Mouse (Mus musculus): ENCODE measurements around the gene Rnf145. TPM values are rescaled to one million over a fixed set of nuclear protein-coding genes. Genes with fewer than 3 reads are reported as not detected.

Rnf145 gene
- polyA plus RNA-seq, 1 experiment from 2014 or later: 71.3 TPM

- peaks cover 61% of the 10 kb centered on the region for H3K36me3 ChIP-seq (ENCODE audit: control insufficient read depth, insufficient read depth, low read length)
- 0 out of 2 replicates have a peak, but pooled peaks cover 2% of the 10 kb centered on the region for H3K4me1 ChIP-seq (replicated peaks; ENCODE audit: control insufficient read depth, insufficient read depth, low read length)
- no peak overlapping the region for H3K4me2 ChIP-seq (ENCODE audit: low read length)
- 94% methylated on average over 7 of the region's 7 CpGs for WGBS
- DNase-seq (ENCODE audit: low spot score) (no peak), ATAC-seq (replicated peaks; ENCODE audit: low FRiP score, low TSS enrichment, low read depth) (no peak)
- H3K27ac ChIP-seq (ENCODE audit: low read depth): no peak overlapping the region
- H3K9ac ChIP-seq (ENCODE audit: low read length): no peak overlapping the region
- no peak overlapping the region for H3K4me3 ChIP-seq (ENCODE audit: low read depth, low read length)
- no peaks in the 10 kb centered on the region for H3K27me3 ChIP-seq (replicated peaks; ENCODE audit: control insufficient read depth, insufficient read depth, low read length)
- no peaks in the 10 kb centered on the region for H3K9me3 ChIP-seq (ENCODE audit: control insufficient read depth, low read length)
Observed at GRCm38 (mm10) chr11:44537403-44537802, 18.6 kb downstream of the Rnf145 start.

- ATAC-seq (replicated peaks; ENCODE audit: low FRiP score, low TSS enrichment, low read depth) (no peak), DNase-seq (ENCODE audit: low spot score) (no peak)
- Histone ChIP-seq H3K4me1 (replicated peaks; ENCODE audit: control insufficient read depth, insufficient read depth, low read length) (0 out of 2 replicates have a peak, but pooled peaks cover 2% of the 10 kb centered on the region), H3K36me3 (ENCODE audit: control insufficient read depth, insufficient read depth, low read length) (peaks cover 61% of the 10 kb centered on the region), H3K9me3 (ENCODE audit: control insufficient read depth, low read length) (no peaks in the 10 kb centered on the region), H3K9ac (ENCODE audit: low read length) (no peak overlapping the region), H3K27me3 (replicated peaks; ENCODE audit: control insufficient read depth, insufficient read depth, low read length) (no peaks in the 10 kb centered on the region), H3K4me3 (ENCODE audit: low read depth, low read length) (no peak overlapping the region), H3K27ac (ENCODE audit: low read depth) (no peak overlapping the region), H3K4me2 (ENCODE audit: low read length) (no peak overlapping the region)
- WGBS: 86% methylated on average over 3 of the region's 3 CpGs
Observed at GRCm38 (mm10) chr11:44538101-44538500, 19.3 kb downstream of the Rnf145 start.

GRCm38 (mm10) chr11:44538501-44539290 lies 19.9 kb downstream of the Rnf145 start:
- Histone ChIP-seq H3K4me3 (ENCODE audit: low read depth, low read length) (no peak overlapping the region), H3K36me3 (ENCODE audit: control insufficient read depth, insufficient read depth, low read length) (peaks cover 58% of the 10 kb centered on the region), H3K27ac (ENCODE audit: low read depth) (no peak overlapping the region), H3K9me3 (ENCODE audit: control insufficient read depth, low read length) (no peaks in the 10 kb centered on the region), H3K9ac (ENCODE audit: low read length) (no peak overlapping the region), H3K27me3 (replicated peaks; ENCODE audit: control insufficient read depth, insufficient read depth, low read length) (no peaks in the 10 kb centered on the region), H3K4me2 (ENCODE audit: low read length) (no peak overlapping the region), H3K4me1 (replicated peaks; ENCODE audit: control insufficient read depth, insufficient read depth, low read length) (0 out of 2 replicates have a peak, but pooled peaks cover 2% of the 10 kb centered on the region)
- ATAC-seq (replicated peaks; ENCODE audit: low FRiP score, low TSS enrichment, low read depth) (no peak), DNase-seq (ENCODE audit: low spot score) (no peak)
- WGBS: 80% methylated on average over 10 of the region's 10 CpGs

GRCm38 (mm10) chr11:44539291-44539930 lies 20.6 kb downstream of the Rnf145 start:
- 78% methylated on average over 10 of the region's 10 CpGs for WGBS
- H3K4me2 ChIP-seq (ENCODE audit: low read length): no peak overlapping the region
- H3K27ac ChIP-seq (ENCODE audit: low read depth): no peak overlapping the region
- no peaks in the 10 kb centered on the region for H3K9me3 ChIP-seq (ENCODE audit: control insufficient read depth, low read length)
- ATAC-seq (replicated peaks; ENCODE audit: low FRiP score, low TSS enrichment, low read depth) (no peak), DNase-seq (ENCODE audit: low spot score) (no peak)
- no peak overlapping the region for H3K9ac ChIP-seq (ENCODE audit: low read length)
- no peaks in the 10 kb centered on the region for H3K27me3 ChIP-seq (replicated peaks; ENCODE audit: control insufficient read depth, insufficient read depth, low read length)
- H3K36me3 ChIP-seq (ENCODE audit: control insufficient read depth, insufficient read depth, low read length): peaks cover 55% of the 10 kb centered on the region
- no peak overlapping the region for H3K4me3 ChIP-seq (ENCODE audit: low read depth, low read length)
- 0 out of 2 replicates have a peak, but pooled peaks cover 2% of the 10 kb centered on the region for H3K4me1 ChIP-seq (replicated peaks; ENCODE audit: control insufficient read depth, insufficient read depth, low read length)

- Histone ChIP-seq H3K9ac (ENCODE audit: low read length) (no peak overlapping the region), H3K9me3 (ENCODE audit: control insufficient read depth, low read length) (no peaks in the 10 kb centered on the region), H3K4me1 (replicated peaks; ENCODE audit: control insufficient read depth, insufficient read depth, low read length) (0 out of 2 replicates have a peak, but pooled peaks cover 2% of the 10 kb centered on the region), H3K4me2 (ENCODE audit: low read length) (no peak overlapping the region), H3K27me3 (replicated peaks; ENCODE audit: control insufficient read depth, insufficient read depth, low read length) (no peaks in the 10 kb centered on the region), H3K27ac (ENCODE audit: low read depth) (no peak overlapping the region), H3K36me3 (ENCODE audit: control insufficient read depth, insufficient read depth, low read length) (peaks cover 57% of the 10 kb centered on the region), H3K4me3 (ENCODE audit: low read depth, low read length) (no peak overlapping the region)
- no peak for DNase-seq (ENCODE audit: low spot score)
- ATAC-seq (replicated peaks; ENCODE audit: low FRiP score, low TSS enrichment, low read depth): no peak
- WGBS: 79% methylated on average over 9 of the region's 9 CpGs
Observed at GRCm38 (mm10) chr11:44540243-44540642, 21.5 kb downstream of the Rnf145 start.

- Histone ChIP-seq H3K4me3 (ENCODE audit: low read depth, low read length) (no peak overlapping the region), H3K36me3 (ENCODE audit: control insufficient read depth, insufficient read depth, low read length) (peaks cover 59% of the 10 kb centered on the region), H3K27ac (ENCODE audit: low read depth) (no peak overlapping the region), H3K4me1 (replicated peaks; ENCODE audit: control insufficient read depth, insufficient read depth, low read length) (0 out of 2 replicates have a peak, but pooled peaks cover 2% of the 10 kb centered on the region), H3K9ac (ENCODE audit: low read length) (no peak overlapping the region), H3K27me3 (replicated peaks; ENCODE audit: control insufficient read depth, insufficient read depth, low read length) (no peaks in the 10 kb centered on the region), H3K4me2 (ENCODE audit: low read length) (no peak overlapping the region), H3K9me3 (ENCODE audit: control insufficient read depth, low read length) (no peaks in the 10 kb centered on the region)
- 92% methylated on average over 5 of the region's 5 CpGs for WGBS
- ATAC-seq (replicated peaks; ENCODE audit: low FRiP score, low TSS enrichment, low read depth) (no peak), DNase-seq (ENCODE audit: low spot score) (no peak)
Observed at GRCm38 (mm10) chr11:44541280-44541679, 22.5 kb downstream of the Rnf145 start.

- ATAC-seq (replicated peaks; ENCODE audit: low FRiP score, low TSS enrichment, low read depth) (no peak), DNase-seq (ENCODE audit: low spot score) (no peak)
- Histone ChIP-seq H3K9me3 (ENCODE audit: control insufficient read depth, low read length) (no peaks in the 10 kb centered on the region), H3K4me2 (ENCODE audit: low read length) (no peak overlapping the region), H3K27ac (ENCODE audit: low read depth) (no peak overlapping the region), H3K4me3 (ENCODE audit: low read depth, low read length) (no peak overlapping the region), H3K27me3 (replicated peaks; ENCODE audit: control insufficient read depth, insufficient read depth, low read length) (no peaks in the 10 kb centered on the region), H3K9ac (ENCODE audit: low read length) (no peak overlapping the region), H3K36me3 (ENCODE audit: control insufficient read depth, insufficient read depth, low read length) (peaks cover 63% of the 10 kb centered on the region), H3K4me1 (replicated peaks; ENCODE audit: control insufficient read depth, insufficient read depth, low read length) (0 out of 2 replicates have a peak, but pooled peaks cover 2% of the 10 kb centered on the region)
- WGBS: 82% methylated on average over 4 of the region's 4 CpGs
Observed at GRCm38 (mm10) chr11:44541813-44542212, 23.0 kb downstream of the Rnf145 start.

- peaks cover 61% of the 10 kb centered on the region for H3K36me3 ChIP-seq (ENCODE audit: control insufficient read depth, insufficient read depth, low read length)
- 70% methylated on average over 5 of the region's 5 CpGs for WGBS
- no peaks in the 10 kb centered on the region for H3K9me3 ChIP-seq (ENCODE audit: control insufficient read depth, low read length)
- no peak overlapping the region for H3K4me3 ChIP-seq (ENCODE audit: low read depth, low read length)
- H3K27me3 ChIP-seq (replicated peaks; ENCODE audit: control insufficient read depth, insufficient read depth, low read length): no peaks in the 10 kb centered on the region
- 0 out of 2 replicates have a peak, but pooled peaks cover 2% of the 10 kb centered on the region for H3K4me1 ChIP-seq (replicated peaks; ENCODE audit: control insufficient read depth, insufficient read depth, low read length)
- no peak overlapping the region for H3K9ac ChIP-seq (ENCODE audit: low read length)
- no peak for ATAC-seq (replicated peaks; ENCODE audit: low FRiP score, low TSS enrichment, low read depth)
- no peak for DNase-seq (ENCODE audit: low spot score)
- no peak overlapping the region for H3K4me2 ChIP-seq (ENCODE audit: low read length)
- H3K27ac ChIP-seq (ENCODE audit: low read depth): no peak overlapping the region
Observed at GRCm38 (mm10) chr11:44543593-44543992, 24.8 kb downstream of the Rnf145 start.

Data from intestine, embryonic 14.5 days (tissue).